Mouse (Mus musculus) lung, embryonic 15.5 days (tissue): ENCODE data around the gene Zfp9. TPM values are rescaled to one million over a fixed set of nuclear protein-coding genes. Genes with fewer than 3 reads are reported as not detected.

Source experiments
- ATAC-seq: fragments of 200-750 bp; cut with Nextera tagmentation; 2 replicates; pipeline ENCODE4 v1.8.0; 2017; ENCODE audit warnings: moderate number of reproducible peaks, borderline replicate concordance; ENCODE audit not compliant: low FRiP score, low TSS enrichment; ENCODE audit errors: extremely low read depth
- H3K27ac ChIP-seq: fragments of 300-500 bp; sonication (generic); 2 replicates; pipeline ENCODE4 v1.5.1; 2015; ENCODE audit warnings: moderate library complexity, mild to moderate bottlenecking, inconsistent platforms
- H3K27me3 ChIP-seq: fragments of 300-500 bp; sonication (generic); 2 replicates; pipeline ENCODE4 v1.6.1; 2015; ENCODE audit warnings: inconsistent platforms
- H3K36me3 ChIP-seq: fragments of 300-500 bp; sonication (generic); 2 replicates; pipeline ENCODE4 v1.6.1; 2015; ENCODE audit warnings: inconsistent platforms
- H3K4me1 ChIP-seq: fragments of 300-500 bp; sonication (generic); 2 replicates; pipeline ENCODE4 v1.6.1; 2015; ENCODE audit warnings: inconsistent platforms
- H3K4me2 ChIP-seq: fragments of 300-500 bp; sonication (generic); 2 replicates; pipeline ENCODE4 v1.6.1; 2015; ENCODE audit warnings: inconsistent platforms, mild to moderate bottlenecking, moderate library complexity
- H3K4me3 ChIP-seq: fragments of 300-500 bp; sonication (generic); 2 replicates; pipeline ENCODE4 v1.5.1; 2015; ENCODE audit warnings: mild to moderate bottlenecking, inconsistent platforms
- H3K9ac ChIP-seq: fragments of 300-500 bp; sonication (generic); 2 replicates; pipeline ENCODE4 v1.6.1; 2015; ENCODE audit warnings: inconsistent platforms
- H3K9me3 ChIP-seq: fragments of 300-500 bp; sonication (generic); 2 replicates; pipeline ENCODE4 v1.6.1; 2016; ENCODE audit warnings: inconsistent platforms
- WGBS: fragments of 180-500 bp; shearing (Covaris S2); methylation state at CpG from one replicate; pipeline ENCODE4 v1.1.7; 2015; 5-methylcytosine and 5-hydroxymethylcytosine counted together
- polyA plus RNA-seq: library from polyadenylated mRNA; unstranded; fragments of >200 nt; fragmentation: Nextera tagmentation; extraction: Ambion mirVana; gene quantifications from 2 replicates; pipeline ENCODE4 v1.2.1, GENCODE M21; 2015

Zfp9 gene
- 9.0 and 9.6 TPM in 2 replicates for polyA plus RNA-seq

GRCm38 (mm10) chr6:118478957-118479708 lies at the start of gene Zfp9:
Gene Zfp9 (minus strand): TSS chr6:118479320.
- peak; percentile 91 for ATAC-seq
- Histone ChIP-seq H3K36me3 (peaks cover 18% of the 10 kb centered on the region), H3K4me2 (peak within 1 kb of the TSS; percentile 82), H3K9ac (peak within 1 kb of the TSS; percentile 65), H3K27me3 (no peaks in the 10 kb centered on the region), H3K4me1 (peaks cover 10% of the 10 kb centered on the region), H3K27ac (peak within 1 kb of the TSS; percentile 88), H3K4me3 (peak within 1 kb of the TSS; percentile 68), H3K9me3 (no peaks in the 10 kb centered on the region)
- WGBS, result 0% methylated on average over 41 of the region's 57 CpGs

GRCm38 (mm10) chr6:118520668-118521067 lies 41.5 kb upstream of the Zfp9 start:
- H3K4me1 ChIP-seq, result no peaks in the 10 kb centered on the region
- peaks cover 61% of the 10 kb centered on the region for H3K36me3 ChIP-seq
- no peak overlapping the region for H3K4me3 ChIP-seq
- H3K27ac ChIP-seq, result no peak overlapping the region
- no peak overlapping the region for H3K9ac ChIP-seq
- no peaks in the 10 kb centered on the region for H3K9me3 ChIP-seq
- WGBS, result 88% methylated on average over 7 of the region's 7 CpGs
- no peak for ATAC-seq
- H3K4me2 ChIP-seq, result no peak overlapping the region
- H3K27me3 ChIP-seq, result no peaks in the 10 kb centered on the region

GRCm38 (mm10) chr6:118513335-118514012 lies 34.4 kb upstream of the Zfp9 start:
- Histone ChIP-seq H3K4me1 (no peaks in the 10 kb centered on the region), H3K4me2 (no peak overlapping the region), H3K27me3 (no peaks in the 10 kb centered on the region), H3K27ac (no peak overlapping the region), H3K9me3 (no peaks in the 10 kb centered on the region), H3K4me3 (no peak overlapping the region), H3K36me3 (peaks cover 60% of the 10 kb centered on the region), H3K9ac (no peak overlapping the region)
- ATAC-seq, result no peak
- 87% methylated on average over 12 of the region's 12 CpGs for WGBS

- no peaks in the 10 kb centered on the region for H3K27me3 ChIP-seq
- no peaks in the 10 kb centered on the region for H3K9me3 ChIP-seq
- no peak for ATAC-seq
- no peak overlapping the region for H3K27ac ChIP-seq
- H3K4me2 ChIP-seq, result no peak overlapping the region
- no peak overlapping the region for H3K9ac ChIP-seq
- H3K4me1 ChIP-seq, result no peaks in the 10 kb centered on the region
- H3K36me3 ChIP-seq, result peaks cover 16% of the 10 kb centered on the region; the same call in 1 of the 2 replicates
- 76% methylated on average over 7 of the region's 7 CpGs for WGBS
- no peak overlapping the region for H3K4me3 ChIP-seq
Measured at GRCm38 (mm10) chr6:118499010-118499409, 19.9 kb upstream of the Zfp9 start.

- Histone ChIP-seq H3K36me3 (no peaks in the 10 kb centered on the region), H3K9ac (no peak overlapping the region), H3K4me1 (peaks cover 4% of the 10 kb centered on the region), H3K4me2 (no peak overlapping the region), H3K27ac (no peak overlapping the region), H3K27me3 (no peaks in the 10 kb centered on the region), H3K9me3 (no peaks in the 10 kb centered on the region), H3K4me3 (no peak overlapping the region)
- ATAC-seq, result no peak
- 79% methylated on average over 1 of the region's 1 CpGs for WGBS
Measured at GRCm38 (mm10) chr6:118482125-118482524, 3.0 kb upstream of the Zfp9 start.

GRCm38 (mm10) chr6:118477875-118478785 lies 990 bp downstream of the Zfp9 start:
- peak; percentile 34; the same call in 1 of the 2 replicates for ATAC-seq
- H3K4me1 ChIP-seq, result peaks cover 10% of the 10 kb centered on the region
- H3K4me3 ChIP-seq, result peak overlapping the region; percentile 68
- WGBS, result 23% methylated on average over 10 of the region's 10 CpGs
- H3K27ac ChIP-seq, result peak overlapping the region; percentile 88
- peaks cover 18% of the 10 kb centered on the region for H3K36me3 ChIP-seq
- no peaks in the 10 kb centered on the region for H3K9me3 ChIP-seq
- H3K4me2 ChIP-seq, result peak overlapping the region; percentile 82
- H3K9ac ChIP-seq, result peak overlapping the region; percentile 65
- no peaks in the 10 kb centered on the region for H3K27me3 ChIP-seq

GRCm38 (mm10) chr6:118462069-118462705 lies 16.9 kb downstream of the Zfp9 start:
- 82% methylated on average over 15 of the region's 15 CpGs for WGBS
- no peak overlapping the region for H3K4me3 ChIP-seq
- H3K4me2 ChIP-seq, result no peak overlapping the region
- H3K9ac ChIP-seq, result no peak overlapping the region
- H3K36me3 ChIP-seq, result peaks cover 41% of the 10 kb centered on the region
- no peak for ATAC-seq
- H3K9me3 ChIP-seq, result no peaks in the 10 kb centered on the region
- H3K27me3 ChIP-seq, result no peaks in the 10 kb centered on the region
- no peaks in the 10 kb centered on the region for H3K4me1 ChIP-seq
- no peak overlapping the region for H3K27ac ChIP-seq

- Histone ChIP-seq H3K9ac (no peak overlapping the region), H3K4me1 (peaks cover 12% of the 10 kb centered on the region), H3K27ac (no peak overlapping the region), H3K9me3 (no peaks in the 10 kb centered on the region), H3K4me2 (no peak overlapping the region), H3K27me3 (no peaks in the 10 kb centered on the region), H3K36me3 (peaks cover 11% of the 10 kb centered on the region; the same call in 1 of the 2 replicates), H3K4me3 (no peak overlapping the region)
- ATAC-seq, result no peak
- 91% methylated on average over 1 of the region's 1 CpGs for WGBS
Measured at GRCm38 (mm10) chr6:118457726-118458125, 21.4 kb downstream of the Zfp9 start.

GRCm38 (mm10) chr6:118455042-118455631 lies 24.0 kb downstream of the Zfp9 start, which contains the start of gene Zfp248:
Gene Zfp248 (minus strand): TSS chr6:118455528.
- peak within 1 kb of the TSS; percentile 80 for H3K4me2 ChIP-seq
- ATAC-seq, result peak; percentile 94
- H3K4me1 ChIP-seq, result peaks cover 12% of the 10 kb centered on the region
- WGBS, result under 1% methylated on average over 43 of the region's 43 CpGs
- no peaks in the 10 kb centered on the region for H3K36me3 ChIP-seq
- peak within 1 kb of the TSS; percentile 96 for H3K27ac ChIP-seq
- H3K4me3 ChIP-seq, result peak within 1 kb of the TSS; percentile 82
- no peaks in the 10 kb centered on the region for H3K27me3 ChIP-seq
- H3K9me3 ChIP-seq, result no peaks in the 10 kb centered on the region
- peak within 1 kb of the TSS; percentile 83 for H3K9ac ChIP-seq

GRCm38 (mm10) chr6:118454452-118454851 lies 24.7 kb downstream of the Zfp9 start:
- Histone ChIP-seq H3K9me3 (no peaks in the 10 kb centered on the region), H3K27ac (0 out of 2 replicates have a peak overlapping the region, but pooled peaks have one; percentile 96), H3K36me3 (no peaks in the 10 kb centered on the region), H3K27me3 (no peaks in the 10 kb centered on the region), H3K4me2 (peak overlapping the region; percentile 80), H3K4me1 (peaks cover 12% of the 10 kb centered on the region), H3K9ac (peak overlapping the region; percentile 83), H3K4me3 (peak overlapping the region; percentile 82)
- no peak for ATAC-seq
- 23% methylated on average over 8 of the region's 8 CpGs for WGBS

- H3K9ac ChIP-seq, result no peak overlapping the region
- ATAC-seq, result no peak
- H3K27ac ChIP-seq, result no peak overlapping the region
- no peak overlapping the region for H3K4me3 ChIP-seq
- no peaks in the 10 kb centered on the region; the same call in 1 of the 2 replicates for H3K9me3 ChIP-seq
- H3K4me2 ChIP-seq, result no peak overlapping the region
- 75% methylated on average over 4 of the region's 4 CpGs for WGBS
- H3K27me3 ChIP-seq, result no peaks in the 10 kb centered on the region
- no peaks in the 10 kb centered on the region for H3K4me1 ChIP-seq
- H3K36me3 ChIP-seq, result peaks cover 44% of the 10 kb centered on the region
Measured at GRCm38 (mm10) chr6:118431502-118431901, 47.6 kb downstream of the Zfp9 start.
